Mouse (Mus musculus): ENCODE results near the gene Insl3.
"Not testable (repeated sequence)": the region's sequence is repeated elsewhere in the genome, so short reads cannot be mapped to it uniquely, and the experiment has no call there.

Insl3 gene

DNA sequence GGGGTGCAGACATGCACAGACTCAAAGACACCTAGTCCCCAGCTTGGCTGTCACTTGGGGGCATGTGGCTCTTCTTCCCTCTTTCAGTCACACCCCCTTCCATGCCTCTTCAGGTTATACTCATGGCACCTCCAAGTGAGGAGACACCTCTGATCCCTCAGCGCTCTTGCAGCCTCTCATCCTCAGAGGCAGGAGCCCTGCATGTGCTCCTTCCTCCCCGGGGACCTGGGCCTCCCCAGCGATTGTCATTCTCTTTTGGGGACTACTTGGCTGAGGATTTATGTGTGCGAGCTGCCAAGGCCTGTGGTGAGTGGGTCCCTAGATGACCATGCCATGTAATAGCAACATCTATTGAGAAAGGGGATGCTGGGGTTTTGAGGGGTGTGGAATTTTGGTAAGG is 10.8 kb upstream of the Insl3 start:
- DNase-seq, result no peak

- no peak for DNase-seq
Observed at GRCm38 (mm10) chr8:71679116-71679515, 9.9 kb upstream of the Insl3 start.

GRCm38 (mm10) chr8:71679550-71680168 is 9.4 kb upstream of the Insl3 start:
- DNase-seq, result no peak

DNA sequence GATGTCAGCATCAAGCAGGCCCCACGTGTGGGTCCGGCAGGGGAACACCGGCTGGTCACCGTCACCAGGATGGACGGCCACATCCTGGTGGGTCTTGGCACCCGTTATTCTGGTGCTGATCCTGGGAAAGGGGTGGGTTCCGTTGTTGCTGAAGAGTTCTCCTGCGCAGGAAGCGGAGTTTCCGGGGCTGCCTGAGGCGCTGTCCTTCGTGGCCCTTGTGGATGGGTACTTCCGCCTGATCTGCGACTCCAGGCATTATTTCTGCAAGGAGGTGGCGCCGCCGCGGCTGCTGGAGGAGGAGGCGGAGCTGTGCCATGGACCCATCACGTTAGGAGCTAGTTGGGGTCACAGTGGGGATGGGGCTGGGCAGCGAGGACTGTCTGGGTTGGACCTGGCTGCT is 8.5 kb upstream of the Insl3 start:
- DNase-seq, result no peak

- no peak for DNase-seq
Observed at GRCm38 (mm10) chr8:71681369-71681915, 7.6 kb upstream of the Insl3 start.

DNA sequence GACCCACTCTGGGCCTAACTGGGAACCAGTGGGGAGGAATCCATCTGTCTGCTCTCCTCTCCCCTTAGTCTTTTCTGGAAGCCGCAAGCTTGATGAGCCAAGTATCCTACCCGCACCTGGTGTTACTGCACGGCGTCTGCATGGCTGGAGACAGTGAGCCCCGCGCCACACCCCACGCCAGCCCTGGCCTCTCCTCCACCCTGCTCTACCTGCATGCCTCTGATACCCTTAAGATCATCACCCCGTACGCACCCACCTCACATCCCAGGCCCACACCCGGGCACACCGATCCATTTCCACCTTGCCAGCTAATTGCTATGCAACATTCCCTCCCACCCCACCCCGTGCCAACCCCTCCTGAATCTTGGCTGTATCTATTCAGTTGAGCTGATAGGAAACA is 6.2 kb upstream of the Insl3 start:
- no peak for DNase-seq

- no peak for DNase-seq
Observed at GRCm38 (mm10) chr8:71684701-71685100, 4.3 kb upstream of the Insl3 start.

DNA sequence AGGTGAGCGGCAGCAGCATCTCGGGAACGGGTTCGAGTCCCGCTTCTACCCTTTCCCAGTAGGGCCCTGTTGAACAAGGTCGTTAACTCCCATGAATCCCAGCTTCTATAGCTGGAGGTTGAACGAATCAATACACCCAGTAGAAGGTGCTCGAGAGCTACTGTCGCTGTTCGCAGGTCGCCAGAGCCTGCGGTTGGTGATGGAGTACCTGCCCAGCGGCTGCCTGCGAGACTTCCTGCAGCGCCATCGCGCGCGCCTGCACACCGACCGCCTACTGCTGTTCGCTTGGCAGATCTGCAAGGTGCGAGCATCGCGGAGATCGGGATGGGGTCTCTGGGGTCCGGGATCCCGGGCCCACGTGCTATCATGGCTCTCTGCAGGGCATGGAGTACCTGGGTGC is 3.4 kb upstream of the Insl3 start:
- no peak for DNase-seq

GRCm38 (mm10) chr8:71686143-71686734 is 2.8 kb upstream of the Insl3 start:
- DNase-seq, result no peak

DNA sequence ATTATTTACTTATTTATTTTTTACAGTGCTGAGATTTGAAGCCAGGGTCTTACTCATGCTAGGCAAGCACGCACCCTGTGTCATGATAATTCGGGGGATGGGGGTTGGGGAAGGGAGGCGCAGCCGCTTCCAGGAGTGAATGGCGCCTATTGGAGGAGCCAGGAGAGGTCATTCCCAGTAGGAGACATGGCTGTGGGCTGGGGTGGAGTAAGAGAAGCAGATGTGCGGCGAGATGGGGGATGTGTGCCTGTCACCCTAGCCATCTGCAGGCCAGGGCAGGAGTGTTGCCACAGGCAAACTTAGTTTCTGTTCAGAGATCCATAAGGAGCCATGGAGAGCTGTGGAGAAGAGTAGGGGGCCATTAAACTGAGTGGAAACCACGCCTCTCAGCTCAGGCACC is 1.4 kb upstream of the Insl3 start:
- no peak for DNase-seq

- no peak for DNase-seq
Observed at GRCm38 (mm10) chr8:71692509-71692908, 3.5 kb downstream of the Insl3 start.

- DNase-seq, result no peak
Observed at GRCm38 (mm10) chr8:71693166-71694041, 4.4 kb downstream of the Insl3 start.

GRCm38 (mm10) chr8:71695456-71695855 is 6.4 kb downstream of the Insl3 start:
- not testable (repeated sequence) for DNase-seq

- no peak for DNase-seq
Observed at GRCm38 (mm10) chr8:71700493-71701269, 11.7 kb downstream of the Insl3 start.

GRCm38 (mm10) chr8:71701414-71702086 is 12.5 kb downstream of the Insl3 start, which contains the start of gene B3gnt3:
TSS of gene B3gnt3 (minus strand) at chr8:71701789.
- DNase-seq, result no peak

- no peak for DNase-seq
Observed at GRCm38 (mm10) chr8:71702087-71702432, 13.0 kb downstream of the Insl3 start.

DNA sequence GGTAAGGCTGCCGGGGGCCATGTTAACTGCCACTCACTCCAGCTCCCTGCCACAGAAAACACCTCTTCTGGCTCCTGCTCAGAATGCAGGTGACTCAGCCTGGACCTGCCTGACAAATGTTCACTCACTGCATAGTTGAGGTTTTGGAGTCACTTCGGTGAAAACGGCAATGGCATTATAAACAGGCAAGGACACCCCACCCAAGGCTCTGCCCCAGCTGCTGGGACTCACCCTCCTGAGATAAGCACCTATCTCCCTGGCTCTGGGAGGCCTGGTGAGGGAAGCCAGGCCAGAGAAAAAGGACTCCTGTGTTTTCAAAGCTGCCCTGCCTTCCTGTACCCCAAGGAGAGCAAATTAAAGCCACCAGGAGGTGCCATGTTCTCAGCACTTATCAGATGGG is 13.9 kb downstream of the Insl3 start:
- DNase-seq, result no peak

DNA sequence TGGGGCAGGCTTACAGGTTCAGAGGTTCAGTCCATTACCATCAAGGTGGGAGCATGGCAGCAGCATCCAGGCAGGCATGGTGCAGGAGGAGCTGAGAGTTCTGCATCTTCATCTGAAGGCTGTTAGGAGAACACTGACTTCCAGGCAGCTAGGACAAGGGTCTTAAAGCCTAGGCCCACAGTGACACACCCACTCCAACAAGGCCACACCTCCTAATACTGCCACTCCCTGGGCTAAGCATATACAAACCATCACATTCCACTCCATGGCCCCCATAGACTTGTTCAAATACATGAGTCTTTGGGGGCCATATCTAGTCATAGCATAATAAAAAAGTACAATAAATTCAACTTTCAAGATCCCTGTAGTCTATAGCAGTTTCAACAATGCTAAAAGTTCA is 14.4 kb downstream of the Insl3 start:
- DNase-seq, result not testable (repeated sequence)

DNA sequence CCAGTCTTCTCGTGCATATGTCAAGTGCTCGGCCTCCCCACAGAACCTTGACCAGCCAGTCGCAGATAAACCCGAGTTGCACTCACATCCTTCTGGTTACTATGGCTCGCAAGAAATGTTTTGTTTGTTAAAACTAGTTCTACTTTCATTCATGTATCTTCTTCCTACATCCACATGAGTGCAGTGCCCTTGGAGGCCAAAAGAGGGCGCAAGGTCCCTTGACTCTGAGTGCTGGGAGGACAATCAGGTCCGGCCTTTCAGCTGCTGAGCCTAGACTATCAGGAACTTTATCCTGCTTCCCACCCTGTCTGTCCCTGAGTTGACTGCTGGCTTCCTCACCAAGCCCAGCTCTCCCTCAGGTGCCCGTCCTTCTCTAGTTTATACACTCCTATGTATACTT is 18.9 kb downstream of the Insl3 start:
- DNase-seq, result no peak

DNA sequence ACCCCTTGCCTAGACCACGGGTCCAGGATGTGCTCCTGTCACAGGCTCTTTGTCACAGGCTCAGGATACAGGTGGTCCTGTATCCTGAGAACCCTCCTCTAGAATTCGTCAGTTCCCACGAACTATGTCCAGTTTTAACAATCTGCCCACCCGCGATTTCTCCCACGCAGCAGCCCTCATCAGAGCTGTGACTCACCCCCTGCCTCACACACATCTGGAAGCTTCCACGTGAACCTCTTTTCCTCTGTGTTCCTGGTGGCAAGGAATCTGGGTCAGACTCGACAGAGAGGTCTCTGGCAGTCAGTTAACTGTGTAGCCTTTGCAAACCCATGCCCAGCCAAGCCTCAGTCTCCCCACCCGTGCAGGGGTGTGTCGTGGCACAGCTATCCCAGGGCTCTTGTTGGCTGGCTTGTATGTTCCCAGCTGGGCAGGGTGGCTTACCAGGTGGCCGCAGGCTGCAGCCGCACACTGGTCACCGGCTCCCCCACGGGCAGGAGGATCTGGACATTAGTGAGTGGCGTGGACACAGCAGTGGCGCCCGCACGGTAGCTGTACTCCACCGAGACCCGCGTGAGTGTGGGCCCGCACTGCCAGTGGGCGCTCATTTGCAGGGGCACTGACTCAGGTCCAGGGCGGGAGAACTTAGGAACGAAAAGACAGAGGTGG is 20.3 kb downstream of the Insl3 start:
- DNase-seq, result no peak

DNA sequence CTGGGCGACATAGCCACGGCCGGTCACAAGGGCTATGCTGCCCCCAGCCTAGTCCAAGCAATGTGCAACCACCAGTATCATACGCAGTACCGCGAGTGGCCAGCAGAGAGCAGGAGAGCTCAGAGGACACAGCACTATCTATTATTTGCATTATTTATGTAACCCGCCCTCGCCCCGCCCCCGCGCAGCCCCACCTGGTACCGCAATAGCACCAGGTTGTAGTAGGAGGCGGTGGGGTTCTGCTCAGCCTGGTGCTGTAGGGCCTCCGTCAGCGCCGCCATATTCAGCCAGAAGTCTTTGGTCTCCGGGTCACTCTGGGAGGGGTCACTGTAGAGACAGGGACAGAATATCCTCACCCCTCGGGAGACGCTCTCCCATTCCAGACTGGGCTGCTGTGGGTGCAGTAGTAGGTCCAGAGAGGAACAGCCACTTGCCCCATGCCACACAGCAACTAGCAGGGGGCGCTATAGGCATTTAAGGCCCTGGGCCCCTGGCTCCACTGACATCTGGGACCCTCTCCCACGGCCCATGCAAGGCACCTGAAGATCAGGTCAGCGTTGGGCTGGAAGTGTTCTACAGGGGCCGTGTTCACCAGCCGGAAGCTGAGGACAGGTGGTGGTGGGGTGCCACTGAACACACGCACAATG is 20.9 kb downstream of the Insl3 start:
- DNase-seq, result peak; percentile 93

All from cerebellum, adult 11 months (tissue).